Mouse (Mus musculus): ENCODE data around the gene Rab14. TPM values are rescaled to one million over a fixed set of nuclear protein-coding genes. Genes with fewer than 3 reads are reported as not detected.

The Rab14 gene
- polyA plus RNA-seq, 1 experiment from 2014 or later, result 308 TPM

GRCm38 (mm10) chr2:35208931-35209665, 8.2 kb upstream of the Rab14 start:
- H3K27ac ChIP-seq (ENCODE audit: low read depth, low read length), result no peak overlapping the region
- no peak overlapping the region for H3K4me3 ChIP-seq (ENCODE audit: low read length)
- no peaks in the 10 kb centered on the region for H3K36me3 ChIP-seq (ENCODE audit: control insufficient read depth, insufficient read depth, low read length)
- no peaks in the 10 kb centered on the region; the same call in 1 of the 2 replicates for H3K27me3 ChIP-seq (ENCODE audit: control insufficient read depth, insufficient read depth, low read length)
- WGBS, result 71% methylated on average over 8 of the region's 8 CpGs
- ATAC-seq (ENCODE audit: low FRiP score, low TSS enrichment), result no peak
- no peaks in the 10 kb centered on the region for H3K9me3 ChIP-seq (ENCODE audit: control insufficient read depth, low read length)
- no peaks in the 10 kb centered on the region for H3K4me1 ChIP-seq (ENCODE audit: control insufficient read depth, insufficient read depth, low read length)
- H3K4me2 ChIP-seq (replicated peaks; ENCODE audit: low read depth, low read length), result no peak overlapping the region
- no peak overlapping the region for H3K9ac ChIP-seq (ENCODE audit: low read depth, low read length)

- no peaks in the 10 kb centered on the region; the same call in 1 of the 2 replicates for H3K27me3 ChIP-seq (ENCODE audit: control insufficient read depth, insufficient read depth, low read length)
- no peaks in the 10 kb centered on the region for H3K36me3 ChIP-seq (ENCODE audit: control insufficient read depth, insufficient read depth, low read length)
- 81% methylated on average over 3 of the region's 3 CpGs for WGBS
- ATAC-seq (ENCODE audit: low FRiP score, low TSS enrichment), result no peak
- no peaks in the 10 kb centered on the region for H3K9me3 ChIP-seq (ENCODE audit: control insufficient read depth, low read length)
- no peak overlapping the region for H3K4me3 ChIP-seq (ENCODE audit: low read length)
- H3K4me2 ChIP-seq (replicated peaks; ENCODE audit: low read depth, low read length), result no peak overlapping the region
- no peaks in the 10 kb centered on the region for H3K4me1 ChIP-seq (ENCODE audit: control insufficient read depth, insufficient read depth, low read length)
- no peak overlapping the region for H3K27ac ChIP-seq (ENCODE audit: low read depth, low read length)
- H3K9ac ChIP-seq (ENCODE audit: low read depth, low read length), result no peak overlapping the region
Measured at GRCm38 (mm10) chr2:35208054-35208453, 7.1 kb upstream of the Rab14 start.

GRCm38 (mm10) chr2:35206761-35207160, 5.8 kb upstream of the Rab14 start:
- Histone ChIP-seq H3K9ac (ENCODE audit: low read depth, low read length) (no peak overlapping the region), H3K4me1 (ENCODE audit: control insufficient read depth, insufficient read depth, low read length) (no peaks in the 10 kb centered on the region), H3K9me3 (ENCODE audit: control insufficient read depth, low read length) (no peaks in the 10 kb centered on the region), H3K36me3 (ENCODE audit: control insufficient read depth, insufficient read depth, low read length) (no peaks in the 10 kb centered on the region), H3K27ac (ENCODE audit: low read depth, low read length) (no peak overlapping the region), H3K4me2 (replicated peaks; ENCODE audit: low read depth, low read length) (no peak overlapping the region), H3K4me3 (ENCODE audit: low read length) (no peak overlapping the region), H3K27me3 (ENCODE audit: control insufficient read depth, insufficient read depth, low read length) (no peaks in the 10 kb centered on the region; the same call in 1 of the 2 replicates)
- ATAC-seq (ENCODE audit: low FRiP score, low TSS enrichment), result no peak
- 91% methylated on average over 3 of the region's 3 CpGs for WGBS

- no peaks in the 10 kb centered on the region for H3K9me3 ChIP-seq (ENCODE audit: control insufficient read depth, low read length)
- no peak overlapping the region for H3K4me2 ChIP-seq (replicated peaks; ENCODE audit: low read depth, low read length)
- ATAC-seq (ENCODE audit: low FRiP score, low TSS enrichment), result no peak
- no peak overlapping the region for H3K9ac ChIP-seq (ENCODE audit: low read depth, low read length)
- no peaks in the 10 kb centered on the region for H3K36me3 ChIP-seq (ENCODE audit: control insufficient read depth, insufficient read depth, low read length)
- H3K27me3 ChIP-seq (ENCODE audit: control insufficient read depth, insufficient read depth, low read length), result no peaks in the 10 kb centered on the region; the same call in 1 of the 2 replicates
- H3K4me3 ChIP-seq (ENCODE audit: low read length), result no peak overlapping the region
- 0 out of 2 replicates have a peak, but pooled peaks cover 5% of the 10 kb centered on the region for H3K4me1 ChIP-seq (ENCODE audit: control insufficient read depth, insufficient read depth, low read length)
- no peak overlapping the region for H3K27ac ChIP-seq (ENCODE audit: low read depth, low read length)
Measured at GRCm38 (mm10) chr2:35203729-35204128, 2.8 kb upstream of the Rab14 start.

- ATAC-seq (ENCODE audit: low FRiP score, low TSS enrichment), result peak; percentile 82
- H3K4me2 ChIP-seq (replicated peaks; ENCODE audit: low read depth, low read length), result peak overlapping the region; percentile 94
- H3K9ac ChIP-seq (ENCODE audit: low read depth, low read length), result peak overlapping the region; percentile 100
- H3K9me3 ChIP-seq (ENCODE audit: control insufficient read depth, low read length), result no peaks in the 10 kb centered on the region
- under 1% methylated on average over 79 of the region's 90 CpGs for WGBS
- no peaks in the 10 kb centered on the region for H3K27me3 ChIP-seq (ENCODE audit: control insufficient read depth, insufficient read depth, low read length)
- peak overlapping the region; percentile 96 for H3K27ac ChIP-seq (ENCODE audit: low read depth, low read length)
- no peaks in the 10 kb centered on the region; the same call in 1 of the 2 replicates for H3K36me3 ChIP-seq (ENCODE audit: control insufficient read depth, insufficient read depth, low read length)
- peak overlapping the region; percentile 100 for H3K4me3 ChIP-seq (ENCODE audit: low read length)
- H3K4me1 ChIP-seq (ENCODE audit: control insufficient read depth, insufficient read depth, low read length), result peaks cover 5% of the 10 kb centered on the region; the same call in 1 of the 2 replicates
Measured at GRCm38 (mm10) chr2:35199971-35200897, 686 bp downstream of the Rab14 start.

GRCm38 (mm10) chr2:35199541-35199940, 1.4 kb downstream of the Rab14 start:
- Histone ChIP-seq H3K27me3 (ENCODE audit: control insufficient read depth, insufficient read depth, low read length) (no peaks in the 10 kb centered on the region), H3K4me2 (replicated peaks; ENCODE audit: low read depth, low read length) (peak overlapping the region; percentile 94), H3K4me3 (ENCODE audit: low read length) (peak overlapping the region; percentile 100), H3K27ac (ENCODE audit: low read depth, low read length) (peak overlapping the region; percentile 96; the same call in 1 of the 2 replicates), H3K4me1 (ENCODE audit: control insufficient read depth, insufficient read depth, low read length) (peaks cover 5% of the 10 kb centered on the region; the same call in 1 of the 2 replicates), H3K9me3 (ENCODE audit: control insufficient read depth, low read length) (no peaks in the 10 kb centered on the region), H3K9ac (ENCODE audit: low read depth, low read length) (peak overlapping the region; percentile 100), H3K36me3 (ENCODE audit: control insufficient read depth, insufficient read depth, low read length) (no peaks in the 10 kb centered on the region; the same call in 1 of the 2 replicates)
- no peak for ATAC-seq (ENCODE audit: low FRiP score, low TSS enrichment)
- WGBS, result 14% methylated on average over 5 of the region's 5 CpGs

- WGBS, result 80% methylated on average over 6 of the region's 6 CpGs
- ATAC-seq (ENCODE audit: low FRiP score, low TSS enrichment), result no peak
- no peak overlapping the region for H3K4me3 ChIP-seq (ENCODE audit: low read length)
- no peaks in the 10 kb centered on the region for H3K27me3 ChIP-seq (ENCODE audit: control insufficient read depth, insufficient read depth, low read length)
- H3K4me2 ChIP-seq (replicated peaks; ENCODE audit: low read depth, low read length), result no peak overlapping the region
- no peak overlapping the region for H3K9ac ChIP-seq (ENCODE audit: low read depth, low read length)
- peaks cover 7% of the 10 kb centered on the region for H3K36me3 ChIP-seq (ENCODE audit: control insufficient read depth, insufficient read depth, low read length)
- no peak overlapping the region for H3K27ac ChIP-seq (ENCODE audit: low read depth, low read length)
- H3K9me3 ChIP-seq (ENCODE audit: control insufficient read depth, low read length), result no peaks in the 10 kb centered on the region
- H3K4me1 ChIP-seq (ENCODE audit: control insufficient read depth, insufficient read depth, low read length), result peaks cover 5% of the 10 kb centered on the region; the same call in 1 of the 2 replicates
Measured at GRCm38 (mm10) chr2:35195626-35196544, 5.0 kb downstream of the Rab14 start.

GRCm38 (mm10) chr2:35193976-35194375, 6.9 kb downstream of the Rab14 start:
- WGBS, result 79% methylated on average over 1 of the region's 1 CpGs

More at GRCm38 (mm10) chr2:35193976-35194375, 6.9 kb downstream of the Rab14 start:
- Histone ChIP-seq H3K27ac (ENCODE audit: low read depth, low read length) (no peak overlapping the region), H3K36me3 (ENCODE audit: control insufficient read depth, insufficient read depth, low read length) (peaks cover 25% of the 10 kb centered on the region), H3K27me3 (ENCODE audit: control insufficient read depth, insufficient read depth, low read length) (no peaks in the 10 kb centered on the region), H3K9me3 (ENCODE audit: control insufficient read depth, low read length) (no peaks in the 10 kb centered on the region), H3K4me2 (replicated peaks; ENCODE audit: low read depth, low read length) (no peak overlapping the region), H3K9ac (ENCODE audit: low read depth, low read length) (no peak overlapping the region), H3K4me1 (ENCODE audit: control insufficient read depth, insufficient read depth, low read length) (no peaks in the 10 kb centered on the region; the same call in 1 of the 2 replicates), H3K4me3 (ENCODE audit: low read length) (no peak overlapping the region)
- no peak for ATAC-seq (ENCODE audit: low FRiP score, low TSS enrichment)
